Mouse (Mus musculus) heart, postnatal 10 days (tissue): ENCODE results near the gene Dmkn. TPM values are rescaled to one million over a fixed set of nuclear protein-coding genes. Genes with fewer than 3 reads are reported as not detected.
A peak's percentile ranks its signal among the peaks of the same experiment; 100 is the strongest.
"Not testable (repeated sequence)": the region's sequence is repeated elsewhere in the genome, so short reads cannot be mapped to it uniquely, and the experiment has no call there.

Experiments used
- DNase-seq, 2 experiments: peaks; one replicate each; pipeline ENCODE4 v3.0.0; 2021
- intact Hi-C: fragments of 180-260 bp; cut with DNase I; formaldehyde crosslinking; loops from one replicate; pipeline ENCODE4 v1.15.1; 2025
- total RNA-seq, 2 experiments: library from RNA; stranded (reverse); gene quantifications; 2 replicates each; pipeline ENCODE4 v1.2.3; 2021

Dmkn gene
- total RNA-seq, 2 experiments from 2014 or later = 5.8 to 8.1 TPM

DNA sequence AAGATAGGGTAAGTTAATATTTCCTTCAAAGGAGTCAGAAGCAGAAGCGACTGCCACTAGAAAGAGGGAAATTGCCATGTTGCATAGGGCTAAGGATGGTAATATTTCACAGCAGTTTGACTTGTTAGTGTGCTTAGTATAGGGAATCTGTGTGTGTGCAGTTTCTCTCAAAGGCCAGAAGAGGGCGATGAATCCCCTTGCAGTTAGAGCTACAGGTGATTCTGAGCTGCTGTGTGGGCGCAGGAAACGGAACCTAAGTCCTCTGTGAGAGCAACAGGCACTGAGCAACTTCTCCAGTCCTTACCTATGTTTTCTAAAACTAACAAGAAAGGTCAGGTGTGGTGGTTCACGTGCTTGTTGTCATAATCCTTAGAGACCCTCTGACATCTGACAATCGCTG is 46.8 kb downstream of the Dmkn start:
- intact Hi-C loops = no loop called here
- no peak for DNase-seq

DNA sequence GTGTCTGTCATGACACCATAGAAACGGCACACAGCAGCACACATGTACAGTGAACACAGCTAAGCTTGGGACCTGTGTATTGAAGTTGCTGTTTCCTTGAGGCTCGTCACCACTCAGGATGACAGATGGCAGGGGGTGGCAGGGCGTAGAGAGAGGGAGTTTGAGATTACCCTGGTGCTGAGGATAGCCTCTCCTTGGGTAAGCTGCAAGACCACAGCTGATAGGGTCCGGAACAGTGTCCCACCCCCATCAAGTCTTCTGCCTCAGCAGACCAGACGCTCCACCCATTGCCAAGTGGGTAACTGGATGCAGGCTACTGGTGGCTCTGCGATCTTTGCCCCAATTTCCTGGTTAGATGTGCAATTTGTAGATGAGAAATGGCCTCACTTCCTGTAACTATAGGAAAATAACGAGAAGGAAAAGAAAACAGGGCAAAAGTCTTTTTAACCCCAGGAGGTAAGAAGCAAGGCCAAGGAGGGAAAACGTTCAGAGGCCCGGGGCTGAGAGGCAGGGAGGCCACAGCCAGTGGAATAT is 48.3 kb downstream of the Dmkn start:
- no peak for DNase-seq
- intact Hi-C loops = no loop called here

GRCm38 (mm10) chr7:30812291-30812807 is 48.8 kb downstream of the Dmkn start:
- intact Hi-C loops = no loop called here
- DNase-seq = no peak

DNA sequence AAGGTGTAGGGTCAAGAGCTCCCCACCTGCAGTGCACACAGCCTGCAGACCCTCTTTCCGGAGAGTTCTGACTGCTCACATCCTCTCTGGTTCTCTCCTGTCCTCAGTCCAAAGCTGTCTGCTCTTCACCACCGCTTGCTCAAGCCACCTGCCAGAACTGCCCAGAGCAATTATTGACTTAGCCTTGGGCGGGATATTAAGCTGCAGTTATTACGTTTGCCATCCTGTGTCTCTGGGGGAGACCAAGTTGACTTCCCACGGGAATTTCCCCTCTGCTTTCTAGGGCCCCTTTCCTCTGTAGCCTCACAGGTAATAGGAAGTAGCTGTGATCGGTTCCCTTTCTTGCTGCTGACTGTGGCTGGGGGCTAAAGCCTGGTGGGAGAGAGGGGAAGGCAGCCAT is 56.6 kb downstream of the Dmkn start:
- intact Hi-C loops = no loop called here
- no peak for DNase-seq

- intact Hi-C loops = no loop called here
- DNase-seq = no peak
Observed at GRCm38 (mm10) chr7:30820854-30821445, 57.4 kb downstream of the Dmkn start.

DNA sequence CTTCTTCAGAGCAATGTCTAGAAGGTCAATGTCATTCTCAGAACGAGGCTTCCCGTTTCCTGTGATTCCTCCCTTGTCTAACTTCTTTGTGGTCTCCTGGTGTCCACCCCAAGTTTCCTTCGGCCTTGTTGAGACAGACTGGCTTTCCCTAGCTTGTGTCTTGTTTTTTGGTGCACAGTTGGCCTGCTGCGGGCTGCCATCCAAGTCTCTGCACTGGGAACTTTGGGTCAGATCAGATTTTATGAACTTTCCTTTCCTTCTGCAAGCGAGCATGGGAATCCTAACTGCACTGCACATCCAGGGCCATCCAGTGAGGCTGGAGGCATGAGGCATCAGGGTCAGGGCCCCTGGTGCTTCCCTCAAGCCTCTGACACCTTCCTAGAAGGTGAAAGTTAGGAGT is 58.0 kb downstream of the Dmkn start:
- peak in 1 of 2 experiments; percentile 13 for DNase-seq

DNA sequence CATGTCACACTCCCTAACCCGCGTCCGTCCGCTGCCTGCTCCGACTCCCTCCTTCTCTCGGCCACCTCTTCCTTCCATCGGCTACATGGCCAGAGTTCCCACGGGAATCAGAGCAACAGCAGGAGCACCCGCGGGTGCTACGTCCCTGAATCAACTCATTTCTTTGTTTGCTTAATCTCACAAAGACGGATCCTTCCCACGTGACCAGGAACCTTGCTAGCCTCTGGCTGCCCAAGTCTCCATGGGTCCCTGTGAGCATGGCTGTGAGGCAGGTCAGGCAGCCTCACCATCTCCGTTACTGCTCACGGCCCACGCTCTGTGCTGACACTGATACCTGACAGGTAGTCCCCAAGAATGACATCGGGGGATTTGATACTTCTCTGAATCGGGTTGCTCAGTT is 60.1 kb downstream of the Dmkn start, which contains the start of gene Ffar2:
Gene Ffar2 (minus strand): TSS at position 101 of the 400 bp plus-strand sequence.
- DNase-seq = no peak
- intact Hi-C loops = no loop called here

More for the DNA sequence above, 58.0 kb downstream of the Dmkn start:
- intact Hi-C loops = no loop called here

GRCm38 (mm10) chr7:30824306-30824705 is 60.8 kb downstream of the Dmkn start:
- intact Hi-C loops = no loop called here
- no peak for DNase-seq

GRCm38 (mm10) chr7:30826660-30827059 is 63.1 kb downstream of the Dmkn start:
- DNase-seq = no peak
- intact Hi-C loops = no loop called here

DNA sequence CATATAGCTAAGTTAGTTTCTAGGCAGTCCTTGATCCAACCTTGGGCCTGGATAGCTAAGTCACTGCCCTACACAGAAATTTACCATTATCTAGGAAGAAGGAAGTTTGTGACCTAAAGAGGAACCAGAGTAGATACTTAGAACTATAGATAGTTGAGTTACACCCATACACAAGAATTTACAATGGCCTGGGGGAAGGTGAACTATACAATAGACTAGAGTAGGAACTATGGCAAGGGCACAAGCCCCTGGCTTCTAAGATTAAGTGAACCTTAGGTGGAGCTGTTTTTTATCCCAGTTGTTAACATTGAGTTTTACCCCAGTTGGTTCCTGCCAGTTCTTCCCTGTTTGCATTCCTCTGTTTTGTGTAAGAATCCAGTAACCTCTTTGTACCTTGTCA is 65.3 kb downstream of the Dmkn start:
- DNase-seq, intact Hi-C loops: not testable (repeated sequence)

GRCm38 (mm10) chr7:30829428-30829827 is 65.9 kb downstream of the Dmkn start:
- DNase-seq = no peak
- intact Hi-C loops = no loop called here

Other genes with a start within 250 kb of the Dmkn start
- 1 to 10 TPM; 3.7 to 3.9 TPM for gene Arhgap33, start 228.7 kb upstream of the Dmkn start, total RNA-seq
- gene Hspb6, start 211.6 kb upstream of the Dmkn start, total RNA-seq = 100 to 1,000 TPM; 391 to 393 TPM
- 1 to 10 TPM; 2.7 to 4.8 TPM for gene Proser3, start 211.5 kb upstream of the Dmkn start, total RNA-seq
- gene Lin37, start 203.9 kb upstream of the Dmkn start, total RNA-seq = 10 to 100 TPM; 15.0 to 23.6 TPM
- gene U2af1l4, start 200.5 kb upstream of the Dmkn start, total RNA-seq = 10 to 100 TPM; 67.4 to 78.2 TPM
- 1 to 10 TPM; 1.7 to 1.8 TPM for gene Gm49396, start 200.4 kb upstream of the Dmkn start, total RNA-seq
- gene Psenen, start 200.1 kb upstream of the Dmkn start, total RNA-seq = 10 to 100 TPM; 78.2 to 80.1 TPM
- gene Igflr1, start 198.3 kb upstream of the Dmkn start, total RNA-seq = 1 to 10 TPM; 1.6 to 2.0 TPM
- 10 to 100 TPM; 25.8 to 30.2 TPM for gene Kmt2b, start 175.0 kb upstream of the Dmkn start, total RNA-seq
- not detected for gene Zbtb32, start 164.8 kb upstream of the Dmkn start, total RNA-seq
- gene Upk1a, start 150.9 kb upstream of the Dmkn start, total RNA-seq = under 1 TPM; 0.42 to 0.48 TPM
- 1,000 to 10,000 TPM; 4,137 to 4,381 TPM for gene Cox6b1, start 137.6 kb upstream of the Dmkn start, total RNA-seq
- not detected for gene Etv2, start 127.9 kb upstream of the Dmkn start, total RNA-seq
- 10 to 100 TPM; 58.8 to 60.3 TPM for gene Rbm42, start 113.4 kb upstream of the Dmkn start, total RNA-seq
- 1 to 10 TPM; 6.7 to 7.7 TPM for gene Haus5, start 98.8 kb upstream of the Dmkn start, total RNA-seq
- gene Pmis2, start 92.2 kb upstream of the Dmkn start, total RNA-seq = under 1 TPM in 1 of 2 experiments, not detected in 1; 0.67 TPM
- gene 2200002J24Rik, start 64.8 kb upstream of the Dmkn start, total RNA-seq = not detected
- gene Atp4a, start 51.5 kb upstream of the Dmkn start, total RNA-seq = under 1 TPM in 1 of 2 experiments, not detected in 1; 0.12 TPM
- 100 to 1,000 TPM; 229 to 244 TPM for gene Tmem147, start 34.2 kb upstream of the Dmkn start, total RNA-seq
- not detected for gene Gapdhs, start 20.1 kb upstream of the Dmkn start, total RNA-seq
- 1 to 10 TPM; 4.5 to 4.8 TPM for gene Sbsn, start 12.3 kb upstream of the Dmkn start, total RNA-seq
- gene Krtdap, start 24.1 kb downstream of the Dmkn start, total RNA-seq = not detected
- under 1 TPM; 0.35 to 0.57 TPM for gene Ffar2, start 60.0 kb downstream of the Dmkn start, total RNA-seq
- gene Ffar3, start 92.4 kb downstream of the Dmkn start, total RNA-seq = not detected
- under 1 TPM in 1 of 2 experiments, not detected in 1; 0.05 TPM for gene Ffar1, start 97.8 kb downstream of the Dmkn start, total RNA-seq
- 1 to 10 TPM; 1.1 to 1.4 TPM for gene Cd22, start 116.6 kb downstream of the Dmkn start, total RNA-seq
- under 1 TPM in 1 of 2 experiments, not detected in 1; 0.48 TPM for gene Mag, start 151.1 kb downstream of the Dmkn start, total RNA-seq
- gene Hamp2, start 160.9 kb downstream of the Dmkn start, total RNA-seq = 1 to 10 TPM; 1.5 to 4.1 TPM
- gene Hamp, start 180.3 kb downstream of the Dmkn start, total RNA-seq = 1 to 10 TPM; 5.2 to 6.6 TPM
- gene Usf2, start 193.0 kb downstream of the Dmkn start, total RNA-seq = 100 to 1,000 TPM in 1 of 2 experiments, 10 to 100 TPM in 1; 98.7 to 109 TPM
- gene Lsr, start 209.7 kb downstream of the Dmkn start, total RNA-seq = 1 to 10 TPM; 4.1 to 4.7 TPM
- gene Fam187b, start 210.0 kb downstream of the Dmkn start, total RNA-seq = under 1 TPM; 0.25 to 0.36 TPM